Mouse (Mus musculus): ENCODE data around the gene Homer2. TPM values are rescaled to one million over a fixed set of nuclear protein-coding genes. Genes with fewer than 3 reads are reported as not detected.
A peak's percentile ranks its signal among the peaks of the same experiment; 100 is the strongest.

Homer2 gene
- polyA plus RNA-seq, 1 experiment from 2014 or later: 14.6 TPM

DNA sequence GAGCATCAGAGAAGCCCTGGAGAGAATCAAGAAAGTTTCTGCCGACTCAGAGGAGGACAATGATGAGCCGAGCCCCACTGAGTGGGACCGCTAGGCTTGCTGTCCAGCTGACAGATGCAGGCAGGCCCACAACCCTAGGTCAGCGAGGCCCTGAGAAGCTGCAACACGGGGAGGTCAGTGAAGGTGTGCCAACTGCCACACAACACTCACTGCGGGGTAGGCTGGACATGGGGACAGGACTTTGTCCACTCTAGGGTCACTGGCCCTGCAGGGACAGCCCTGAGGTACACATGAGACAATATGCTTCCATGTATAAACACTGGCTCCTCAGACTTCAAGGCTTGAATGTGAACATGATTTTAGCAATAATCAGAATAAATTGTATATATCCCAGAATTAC lies 111.2 kb downstream of the Homer2 start:
- no peak for DNase-seq (ENCODE audit: low spot score)
- Histone ChIP-seq H3K4me1 (peaks cover 13% of the 10 kb centered on the region), H3K9me3 (no peaks in the 10 kb centered on the region), H3K4me3 (no peak overlapping the region), H3K27ac (replicated peaks) (no peak overlapping the region), H3K27me3 (replicated peaks; ENCODE audit: low read depth, poor library complexity, severe bottlenecking) (no peaks in the 10 kb centered on the region), H3K36me3 (replicated peaks) (peaks cover 66% of the 10 kb centered on the region)
- WGBS: 90% methylated on average over 6 of the region's 6 CpGs

DNA sequence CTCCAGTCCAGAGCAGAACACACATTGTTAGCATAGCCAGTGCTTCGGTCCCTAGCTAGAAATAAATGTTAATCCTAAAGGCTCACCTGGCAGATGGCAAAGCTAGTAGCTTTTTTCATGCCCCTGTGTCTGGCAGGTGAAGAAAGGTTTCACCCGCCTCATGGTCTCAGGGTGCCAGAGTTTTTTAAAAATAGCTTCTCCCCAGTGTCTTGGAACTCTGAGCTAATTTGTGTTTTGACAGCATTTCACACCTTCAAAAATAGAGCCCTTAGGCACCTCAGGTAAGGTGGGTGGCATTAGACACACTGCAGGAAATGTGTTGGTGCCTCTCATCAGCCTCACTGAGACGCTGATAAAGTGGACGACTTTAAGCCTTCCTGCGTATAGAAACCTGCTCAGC lies 112.3 kb downstream of the Homer2 start:
- Histone ChIP-seq H3K27me3 (replicated peaks; ENCODE audit: low read depth, poor library complexity, severe bottlenecking) (no peaks in the 10 kb centered on the region), H3K27ac (replicated peaks) (no peak overlapping the region), H3K9me3 (no peaks in the 10 kb centered on the region), H3K36me3 (replicated peaks) (peaks cover 71% of the 10 kb centered on the region), H3K4me3 (no peak overlapping the region), H3K4me1 (peaks cover 9% of the 10 kb centered on the region)
- WGBS: 87% methylated on average over 5 of the region's 5 CpGs
- DNase-seq (ENCODE audit: low spot score): no peak

DNA sequence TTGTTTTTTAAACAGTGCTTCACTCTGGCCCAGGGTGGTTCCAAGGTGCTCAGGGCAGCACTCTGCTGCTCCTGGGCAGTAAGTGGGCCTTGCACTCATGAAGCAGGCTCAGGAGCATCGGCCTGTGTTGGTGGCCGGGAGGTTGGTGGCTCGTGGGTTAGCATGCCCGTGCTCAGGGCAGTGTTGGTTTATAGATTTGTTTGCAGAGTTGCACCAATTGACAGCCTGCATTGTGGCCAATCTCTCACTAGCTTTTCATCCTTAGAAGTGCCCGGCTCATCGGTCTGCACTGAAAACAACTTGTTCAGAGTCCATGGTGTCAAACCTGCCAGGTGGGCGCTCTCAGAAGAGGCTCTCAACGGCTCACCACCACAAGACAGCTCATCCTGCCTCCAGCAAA lies 113.9 kb downstream of the Homer2 start:
- no peak for DNase-seq (ENCODE audit: low spot score)
- H3K27me3 ChIP-seq (replicated peaks; ENCODE audit: low read depth, poor library complexity, severe bottlenecking): no peaks in the 10 kb centered on the region
- 94% methylated on average over 8 of the region's 8 CpGs for WGBS
- H3K9me3 ChIP-seq: no peaks in the 10 kb centered on the region
- no peak overlapping the region for H3K4me3 ChIP-seq
- H3K4me1 ChIP-seq: no peaks in the 10 kb centered on the region
- peaks cover 71% of the 10 kb centered on the region for H3K36me3 ChIP-seq (replicated peaks)
- no peak overlapping the region for H3K27ac ChIP-seq (replicated peaks)

DNA sequence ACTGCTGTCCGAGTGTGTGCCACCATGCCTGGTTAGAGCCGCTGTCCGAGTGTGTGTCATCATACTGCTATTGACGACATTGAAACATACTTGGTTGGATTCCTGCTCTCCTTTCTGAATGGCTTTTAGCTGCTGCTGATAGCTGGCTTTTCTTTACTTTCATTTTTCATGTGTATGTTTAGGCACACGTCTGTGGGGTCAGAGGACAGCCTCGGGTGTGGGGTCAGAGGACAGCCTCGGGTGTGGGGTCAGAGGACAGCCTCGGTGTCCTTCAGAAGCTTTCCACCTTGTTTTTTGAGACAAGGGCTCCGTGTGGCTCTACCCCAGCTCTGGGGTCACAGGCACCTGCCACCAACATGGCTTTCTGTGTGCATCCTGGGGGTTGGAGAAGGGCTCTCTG lies 114.6 kb downstream of the Homer2 start:
- 85% methylated on average over 9 of the region's 9 CpGs for WGBS
- H3K9me3 ChIP-seq: no peaks in the 10 kb centered on the region
- no peak for DNase-seq (ENCODE audit: low spot score)
- H3K27me3 ChIP-seq (replicated peaks; ENCODE audit: low read depth, poor library complexity, severe bottlenecking): no peaks in the 10 kb centered on the region
- no peak overlapping the region for H3K27ac ChIP-seq (replicated peaks)
- peaks cover 66% of the 10 kb centered on the region for H3K36me3 ChIP-seq (replicated peaks)
- no peaks in the 10 kb centered on the region for H3K4me1 ChIP-seq
- no peak overlapping the region for H3K4me3 ChIP-seq

DNA sequence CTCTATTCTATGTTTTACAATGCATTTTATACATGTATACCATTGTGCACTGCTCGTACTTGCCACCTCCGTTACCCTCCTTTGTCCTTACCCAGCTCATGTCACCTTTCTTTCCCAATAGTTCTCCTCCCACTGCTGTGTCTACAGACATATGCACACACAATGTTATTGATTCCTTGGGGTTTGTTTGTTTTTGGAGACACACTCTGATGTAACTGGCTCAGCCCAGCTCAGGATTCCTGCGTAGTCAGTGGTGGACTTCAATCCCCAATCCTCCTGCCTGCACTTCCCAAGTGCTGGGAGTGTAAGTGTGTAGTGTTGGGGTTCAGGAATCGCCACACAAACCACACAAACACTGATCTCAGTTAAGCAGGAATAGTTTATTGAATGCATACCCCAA lies 120.1 kb downstream of the Homer2 start:
- H3K36me3 ChIP-seq (replicated peaks): peaks cover 45% of the 10 kb centered on the region
- no peak overlapping the region for H3K27ac ChIP-seq (replicated peaks)
- no peak overlapping the region for H3K4me3 ChIP-seq
- WGBS: 84% methylated on average over 4 of the region's 4 CpGs
- no peak for DNase-seq (ENCODE audit: low spot score)
- H3K27me3 ChIP-seq (replicated peaks; ENCODE audit: low read depth, poor library complexity, severe bottlenecking): no peaks in the 10 kb centered on the region
- no peaks in the 10 kb centered on the region for H3K9me3 ChIP-seq
- no peaks in the 10 kb centered on the region for H3K4me1 ChIP-seq

DNA sequence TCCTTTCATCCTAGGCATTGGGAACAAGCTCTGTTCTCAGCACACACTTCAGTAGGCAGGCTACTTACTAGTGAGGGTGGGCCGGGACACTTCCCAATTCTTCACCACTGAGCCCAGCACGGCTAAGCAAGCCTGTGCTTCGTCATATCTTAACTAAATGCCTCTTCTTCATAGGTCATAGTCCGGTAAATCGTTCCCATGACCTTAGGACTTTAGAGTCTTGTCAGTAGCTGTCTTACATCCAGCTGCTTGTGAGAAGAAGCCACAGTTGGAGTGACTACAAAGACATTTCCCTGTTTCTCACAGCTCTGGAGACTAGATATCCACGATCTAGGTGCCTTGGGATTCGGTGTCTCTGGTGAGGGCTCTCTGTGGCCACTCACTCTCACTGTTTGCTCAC lies 122.0 kb downstream of the Homer2 start:
- Histone ChIP-seq H3K27me3 (replicated peaks; ENCODE audit: low read depth, poor library complexity, severe bottlenecking) (no peaks in the 10 kb centered on the region), H3K4me1 (no peaks in the 10 kb centered on the region), H3K4me3 (no peak overlapping the region), H3K9me3 (no peaks in the 10 kb centered on the region), H3K36me3 (replicated peaks) (peaks cover 29% of the 10 kb centered on the region), H3K27ac (replicated peaks) (no peak overlapping the region)
- peak; percentile 2 for DNase-seq (ENCODE audit: low spot score)
- 91% methylated on average over 7 of the region's 7 CpGs for WGBS

DNA sequence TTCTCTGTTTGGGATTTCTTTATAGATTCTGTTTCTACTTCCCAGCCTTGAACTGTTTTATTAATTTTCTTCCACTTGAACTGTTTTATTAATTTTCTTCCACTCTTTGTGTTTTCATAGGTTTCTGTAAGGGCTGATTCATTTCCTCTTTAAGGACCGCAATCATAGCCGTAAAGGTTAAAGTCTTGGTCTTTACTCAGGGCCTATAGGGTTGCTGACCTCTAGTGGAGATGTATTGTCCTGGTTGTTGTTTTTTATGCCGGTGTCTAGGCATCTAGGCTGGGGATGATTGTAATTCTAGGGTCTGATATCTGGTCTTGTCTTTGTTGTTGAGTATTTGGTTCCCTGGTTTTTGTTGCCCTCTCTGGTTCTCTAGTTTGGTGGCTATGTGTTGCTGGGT lies 123.8 kb downstream of the Homer2 start:
- Histone ChIP-seq H3K36me3 (replicated peaks) (peaks cover 30% of the 10 kb centered on the region), H3K4me3 (no peak overlapping the region), H3K4me1 (no peaks in the 10 kb centered on the region), H3K27ac (replicated peaks) (no peak overlapping the region), H3K9me3 (no peaks in the 10 kb centered on the region), H3K27me3 (replicated peaks; ENCODE audit: low read depth, poor library complexity, severe bottlenecking) (no peaks in the 10 kb centered on the region)
- DNase-seq (ENCODE audit: low spot score): peak; percentile 1
- 68% methylated on average over 3 of the region's 3 CpGs for WGBS

DNA sequence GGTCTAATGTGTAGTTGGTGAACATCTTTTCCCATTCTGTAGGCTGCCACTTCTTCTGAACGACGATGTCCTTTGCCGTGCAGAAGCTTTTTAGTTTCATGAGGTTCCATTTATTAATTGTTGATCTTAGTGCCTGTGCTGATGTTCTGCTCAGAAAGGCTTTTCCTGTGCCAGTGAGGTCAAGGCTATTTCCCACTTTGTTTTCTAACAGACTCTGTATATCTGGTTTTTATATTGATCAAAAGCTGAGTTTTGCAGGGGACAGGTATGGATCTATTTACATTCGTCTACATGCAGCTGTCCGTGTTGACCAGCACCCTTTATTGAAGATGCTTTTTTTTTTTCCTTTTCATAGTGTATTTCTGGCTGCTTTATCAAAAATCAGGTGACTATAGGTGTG lies 128.0 kb downstream of the Homer2 start:
- DNase-seq (ENCODE audit: low spot score): no peak
- Histone ChIP-seq H3K36me3 (replicated peaks) (peaks cover 14% of the 10 kb centered on the region), H3K27ac (replicated peaks) (no peak overlapping the region), H3K4me3 (no peak overlapping the region), H3K9me3 (no peaks in the 10 kb centered on the region), H3K4me1 (no peaks in the 10 kb centered on the region), H3K27me3 (replicated peaks; ENCODE audit: low read depth, poor library complexity, severe bottlenecking) (no peaks in the 10 kb centered on the region)
- 97% methylated on average over 5 of the region's 5 CpGs for WGBS

DNA sequence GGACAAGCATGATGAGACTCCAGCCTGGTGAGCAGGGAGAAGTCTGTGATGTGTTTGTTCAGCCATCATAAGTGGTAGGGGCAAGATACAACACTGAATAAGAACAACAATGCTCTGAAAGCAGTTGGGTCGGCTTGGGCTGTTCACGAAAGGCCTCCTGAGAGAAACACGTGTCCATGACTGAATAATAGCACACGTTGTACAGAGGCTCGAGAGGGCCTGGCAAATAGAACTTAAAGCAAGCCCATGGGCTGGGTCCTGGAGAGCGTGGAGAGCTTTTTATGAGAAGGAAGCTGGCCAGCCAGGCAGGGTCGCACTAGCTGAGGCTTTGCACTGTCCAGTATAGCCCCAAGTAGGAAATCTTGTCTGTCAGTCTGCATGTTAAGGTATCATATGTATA lies 128.9 kb downstream of the Homer2 start:
- Histone ChIP-seq H3K27me3 (replicated peaks; ENCODE audit: low read depth, poor library complexity, severe bottlenecking) (0 out of 2 replicates have a peak, but pooled peaks cover 3% of the 10 kb centered on the region), H3K4me3 (no peak overlapping the region), H3K36me3 (replicated peaks) (peaks cover 14% of the 10 kb centered on the region), H3K4me1 (no peaks in the 10 kb centered on the region), H3K27ac (replicated peaks) (no peak overlapping the region), H3K9me3 (no peaks in the 10 kb centered on the region)
- peak; percentile 2 for DNase-seq (ENCODE audit: low spot score)
- 89% methylated on average over 7 of the region's 7 CpGs for WGBS

DNA sequence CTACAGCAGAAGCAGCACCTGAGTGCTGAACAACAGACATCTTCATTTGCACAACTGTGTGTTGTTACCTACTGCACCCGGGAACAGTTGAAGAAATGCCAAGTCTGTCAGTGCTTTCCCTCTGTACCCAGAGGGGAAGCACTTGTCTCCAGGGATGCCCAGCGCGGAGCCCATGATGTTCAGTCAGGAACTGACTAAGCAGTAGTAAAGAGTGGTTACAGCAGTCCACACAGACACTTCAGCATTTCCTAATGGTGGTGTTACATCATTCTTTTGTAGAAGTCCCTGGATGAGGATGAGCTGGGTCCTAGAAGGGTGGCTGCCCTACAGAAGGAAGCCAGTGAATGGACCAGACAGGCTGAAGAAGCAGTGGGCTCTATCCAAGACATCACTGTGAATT lies 129.5 kb downstream of the Homer2 start:
- Histone ChIP-seq H3K4me1 (no peaks in the 10 kb centered on the region), H3K27me3 (replicated peaks; ENCODE audit: low read depth, poor library complexity, severe bottlenecking) (peaks cover 7% of the 10 kb centered on the region; the same call in 1 of the 2 replicates), H3K9me3 (no peaks in the 10 kb centered on the region), H3K27ac (replicated peaks) (no peak overlapping the region), H3K4me3 (no peak overlapping the region), H3K36me3 (replicated peaks) (peaks cover 14% of the 10 kb centered on the region)
- DNase-seq (ENCODE audit: low spot score): peak; percentile 2
- 92% methylated on average over 3 of the region's 3 CpGs for WGBS

DNA sequence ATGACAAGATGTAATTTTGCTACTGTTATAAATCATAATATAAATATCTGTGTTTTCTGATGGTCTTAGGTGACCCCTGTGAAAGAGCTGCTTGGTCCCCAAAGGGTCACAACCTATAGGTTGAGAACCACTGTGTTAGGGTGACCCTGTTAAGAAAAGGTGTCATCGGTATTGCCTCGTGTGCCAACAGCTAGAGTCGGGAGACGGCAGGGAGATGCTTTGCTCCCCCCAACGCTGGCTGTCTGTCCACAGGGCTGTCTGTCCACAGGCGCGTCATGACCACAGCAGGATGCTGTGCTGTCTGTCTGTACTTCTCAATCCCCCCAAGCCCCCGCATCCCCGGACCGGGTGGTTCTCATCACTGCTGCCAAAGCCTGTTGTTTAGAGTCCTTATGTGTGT lies 131.7 kb downstream of the Homer2 start:
- DNase-seq (ENCODE audit: low spot score): peak; percentile 2
- Histone ChIP-seq H3K27me3 (replicated peaks; ENCODE audit: low read depth, poor library complexity, severe bottlenecking) (peaks cover 12% of the 10 kb centered on the region), H3K27ac (replicated peaks) (no peak overlapping the region), H3K36me3 (replicated peaks) (peaks cover 14% of the 10 kb centered on the region), H3K4me1 (peaks cover 9% of the 10 kb centered on the region; the same call in 1 of the 2 replicates), H3K4me3 (no peak overlapping the region), H3K9me3 (no peaks in the 10 kb centered on the region)
- WGBS: 94% methylated on average over 10 of the region's 10 CpGs

DNA sequence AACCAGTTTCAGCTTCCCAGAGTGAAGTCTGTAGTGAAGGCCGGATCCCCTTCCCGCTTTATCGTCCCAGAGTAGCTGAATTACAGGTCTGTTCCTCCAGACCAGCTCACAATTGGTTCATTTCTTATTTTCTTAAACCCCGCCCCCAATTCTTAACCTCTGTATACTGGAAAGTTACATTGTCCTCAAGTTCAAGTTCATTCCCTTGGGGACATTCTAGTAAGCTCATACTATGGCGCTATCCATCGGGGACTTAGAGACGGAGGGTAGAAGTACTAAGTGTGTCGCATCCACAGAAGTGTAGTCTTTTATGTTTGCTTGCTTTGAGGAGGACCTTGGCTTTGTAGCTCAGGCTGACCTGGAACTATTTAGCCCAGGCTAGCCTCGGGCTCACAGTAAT lies 133.5 kb downstream of the Homer2 start:
- no peaks in the 10 kb centered on the region for H3K9me3 ChIP-seq
- no peak overlapping the region for H3K4me3 ChIP-seq
- peaks cover 12% of the 10 kb centered on the region for H3K27me3 ChIP-seq (replicated peaks; ENCODE audit: low read depth, poor library complexity, severe bottlenecking)
- H3K27ac ChIP-seq (replicated peaks): no peak overlapping the region
- WGBS: 91% methylated on average over 9 of the region's 9 CpGs
- H3K36me3 ChIP-seq (replicated peaks): peaks cover 14% of the 10 kb centered on the region
- H3K4me1 ChIP-seq: peaks cover 9% of the 10 kb centered on the region; the same call in 1 of the 2 replicates
- no peak for DNase-seq (ENCODE audit: low spot score)

DNA sequence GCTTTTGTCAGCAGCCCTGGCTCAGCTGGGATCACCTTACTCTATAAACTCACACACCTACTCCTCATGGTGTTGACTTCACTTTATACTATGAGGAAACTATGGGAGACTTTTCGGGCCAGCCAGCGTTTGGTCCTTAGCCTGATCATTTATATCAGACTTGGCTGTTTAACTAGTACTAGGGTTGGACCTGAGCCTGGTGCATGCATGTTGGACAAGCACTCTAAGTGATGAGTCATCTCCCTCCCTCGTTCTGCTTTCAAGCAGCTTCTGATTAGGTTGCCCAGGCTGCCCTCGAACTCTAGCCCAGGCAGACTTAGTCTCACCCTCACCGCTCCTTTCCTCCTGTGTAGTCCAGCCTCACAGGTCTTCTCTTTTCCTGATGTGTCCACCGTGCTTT lies 133.9 kb downstream of the Homer2 start:
- H3K27ac ChIP-seq (replicated peaks): no peak overlapping the region
- H3K4me1 ChIP-seq: peaks cover 9% of the 10 kb centered on the region; the same call in 1 of the 2 replicates
- no peak overlapping the region for H3K4me3 ChIP-seq
- no peaks in the 10 kb centered on the region for H3K9me3 ChIP-seq
- H3K36me3 ChIP-seq (replicated peaks): peaks cover 12% of the 10 kb centered on the region
- peaks cover 12% of the 10 kb centered on the region for H3K27me3 ChIP-seq (replicated peaks; ENCODE audit: low read depth, poor library complexity, severe bottlenecking)
- DNase-seq (ENCODE audit: low spot score): no peak
- WGBS: 91% methylated on average over 6 of the region's 6 CpGs
